ENCODE assay signal across 16 mouse cellular contexts in genomic region chr10:5491050-5491449, GRCm38 (mm10).
"Had no signal": no experiment of that assay in that cellular context is flagged by ENCODE, and none has a peak within 500 bp of the region (broad histone marks: within the 10 kb centered on the region; RNA-seq: fewer than 3 reads in every experiment).

No protein-coding gene starts in this region.

- H3K4me1 ChIP-seq: kidney, embryonic 15.5 days; limb, embryonic 13.5 days; midbrain, embryonic 12.5 days; neural tube, embryonic 13.5 days had no signal

- ATAC-seq: midbrain, embryonic 16.5 days had no signal

- H3K4me3 ChIP-seq: kidney, embryonic 15.5 days; limb, embryonic 13.5 days; midbrain, embryonic 12.5 days; neural tube, embryonic 13.5 days had no signal

- DNase-seq: kidney, adult 18-20 months; kidney, postnatal 14 days; layer of hippocampus, adult 9-11 months; layer of hippocampus, postnatal 36 days; left cerebral cortex, postnatal 4 days; lung, adult 18-20 months; retina, postnatal 1 day; right cerebral cortex, postnatal 4 days; spleen, adult 18-20 months; thymus, postnatal 36 days had no signal

- H3K27me3 ChIP-seq: kidney, embryonic 15.5 days; limb, embryonic 13.5 days; midbrain, embryonic 12.5 days; neural tube, embryonic 13.5 days had no signal

- H3K27ac ChIP-seq: kidney, embryonic 15.5 days; limb, embryonic 13.5 days; liver, embryonic 14.5 days; midbrain, embryonic 12.5 days; neural tube, embryonic 13.5 days had no signal
